Mouse (Mus musculus) intestine, embryonic 14.5 days (tissue): ENCODE data around the gene Sema6d. TPM values are rescaled to one million over a fixed set of nuclear protein-coding genes. Genes with fewer than 3 reads are reported as not detected.
A peak's percentile ranks its signal among the peaks of the same experiment; 100 is the strongest.
"Not testable (repeated sequence)": the region's sequence is repeated elsewhere in the genome, so short reads cannot be mapped to it uniquely, and the experiment has no call there.

ENCODE experiments used
- ATAC-seq: fragments of 200-750 bp; cut with Nextera tagmentation; replicated peaks from 2 replicates; pipeline ENCODE4 v1.8.0; 2017; ENCODE audit warnings: low read depth, moderate number of reproducible peaks, moderate TSS enrichment, moderate library complexity; ENCODE audit not compliant: low FRiP score, low TSS enrichment
- DNase-seq: peaks from one replicate; pipeline ENCODE4 v3.0.0-alpha.2; 2018; ENCODE audit warnings: low spot score
- H3K27ac ChIP-seq: fragments of 300-500 bp; sonication (generic); 2 replicates; pipeline ENCODE4 v1.5.1; 2014; ENCODE audit warnings: low read depth, mild to moderate bottlenecking, control low read depth
- H3K27me3 ChIP-seq: fragments of 300-500 bp; sonication (generic); replicated peaks from 2 replicates; pipeline ENCODE4 v1.6.1; 2014; ENCODE audit warnings: low read length, control low read depth; ENCODE audit not compliant: control insufficient read depth, insufficient read depth
- H3K36me3 ChIP-seq: fragments of 300-500 bp; sonication (generic); 2 replicates; pipeline ENCODE4 v1.6.1; 2014; ENCODE audit warnings: low read length, control low read depth; ENCODE audit not compliant: control insufficient read depth, insufficient read depth
- H3K4me1 ChIP-seq: fragments of 300-500 bp; sonication (generic); replicated peaks from 2 replicates; pipeline ENCODE4 v1.6.1; 2014; ENCODE audit warnings: low read length, control low read depth, mixed read lengths; ENCODE audit not compliant: control insufficient read depth, insufficient read depth
- H3K4me2 ChIP-seq: fragments of 300-500 bp; sonication (generic); 2 replicates; pipeline ENCODE4 v1.6.1; 2014; ENCODE audit warnings: low read length
- H3K4me3 ChIP-seq: fragments of 300-500 bp; sonication (generic); 2 replicates; pipeline ENCODE4 v1.5.1; 2014; ENCODE audit warnings: low read depth, low read length, control low read depth, mixed read lengths
- H3K9ac ChIP-seq: fragments of 300-500 bp; sonication (generic); 2 replicates; pipeline ENCODE4 v1.6.1; 2014; ENCODE audit warnings: mild to moderate bottlenecking, low read length
- H3K9me3 ChIP-seq: fragments of 300-500 bp; sonication (generic); 2 replicates; pipeline ENCODE4 v1.6.1; 2016; ENCODE audit warnings: low read length, control low read depth; ENCODE audit not compliant: control insufficient read depth
- WGBS: fragments of 180-500 bp; shearing (Covaris S2); extraction: QIAGEN DNeasy Blood & Tissue Kit; methylation state at CpG from one replicate; pipeline ENCODE4 v1.1.7; 2014; 5-methylcytosine and 5-hydroxymethylcytosine counted together
- polyA plus RNA-seq: library from polyadenylated mRNA; unstranded; fragments of >200 nt; fragmentation: Nextera tagmentation; extraction: Ambion mirVana; gene quantifications from 2 replicates; pipeline ENCODE4 v1.2.1, GENCODE M21; 2014

Sema6d gene
- polyA plus RNA-seq, 1 experiment from 2014 or later = 17.7 TPM

- WGBS = 16% methylated on average over 1 of the region's 1 CpGs
- Histone ChIP-seq H3K4me2 (no peak overlapping the region), H3K27me3 (no peaks in the 10 kb centered on the region), H3K9ac (no peak overlapping the region), H3K4me1 (no peaks in the 10 kb centered on the region), H3K36me3 (no peaks in the 10 kb centered on the region), H3K4me3 (no peak overlapping the region), H3K9me3 (no peaks in the 10 kb centered on the region), H3K27ac (no peak overlapping the region)
- DNase-seq (no peak), ATAC-seq (no peak)
Measured at GRCm38 (mm10) chr2:124329473-124330130, 239.8 kb downstream of the Sema6d start.

- H3K9me3 ChIP-seq = no peaks in the 10 kb centered on the region
- 76% methylated on average over 5 of the region's 5 CpGs for WGBS
- H3K4me3 ChIP-seq = no peak overlapping the region
- no peaks in the 10 kb centered on the region for H3K27me3 ChIP-seq
- ATAC-seq (no peak), DNase-seq (no peak)
- no peaks in the 10 kb centered on the region for H3K36me3 ChIP-seq
- H3K4me1 ChIP-seq = no peaks in the 10 kb centered on the region
- no peak overlapping the region for H3K27ac ChIP-seq
- H3K9ac ChIP-seq = no peak overlapping the region
- H3K4me2 ChIP-seq = no peak overlapping the region
Measured at GRCm38 (mm10) chr2:124332890-124333289, 243.1 kb downstream of the Sema6d start.

GRCm38 (mm10) chr2:124334655-124335054 lies 244.9 kb downstream of the Sema6d start:
- not testable (repeated sequence) for H3K4me3 ChIP-seq, H3K9me3 ChIP-seq, H3K4me2 ChIP-seq, H3K27ac ChIP-seq, DNase-seq, H3K27me3 ChIP-seq, H3K4me1 ChIP-seq, H3K9ac ChIP-seq, ATAC-seq, H3K36me3 ChIP-seq
- WGBS = 33% methylated on average over 2 of the region's 2 CpGs

GRCm38 (mm10) chr2:124338296-124338695 lies 248.5 kb downstream of the Sema6d start:
- Histone ChIP-seq H3K9ac (no peak overlapping the region), H3K27ac (no peak overlapping the region), H3K9me3 (no peaks in the 10 kb centered on the region), H3K4me1 (no peaks in the 10 kb centered on the region), H3K36me3 (no peaks in the 10 kb centered on the region), H3K4me2 (no peak overlapping the region), H3K4me3 (no peak overlapping the region), H3K27me3 (no peaks in the 10 kb centered on the region)
- no peak for ATAC-seq
- no peak for DNase-seq
- 73% methylated on average over 6 of the region's 6 CpGs for WGBS

- no peak overlapping the region for H3K27ac ChIP-seq
- ATAC-seq (no peak), DNase-seq (no peak)
- WGBS = 53% methylated on average over 2 of the region's 2 CpGs
- H3K4me3 ChIP-seq = no peak overlapping the region
- no peak overlapping the region for H3K9ac ChIP-seq
- H3K4me2 ChIP-seq = no peak overlapping the region
- H3K36me3 ChIP-seq = no peaks in the 10 kb centered on the region
- no peaks in the 10 kb centered on the region for H3K9me3 ChIP-seq
- no peaks in the 10 kb centered on the region for H3K27me3 ChIP-seq
- 0 out of 2 replicates have a peak, but pooled peaks cover 4% of the 10 kb centered on the region for H3K4me1 ChIP-seq
Measured at GRCm38 (mm10) chr2:124354191-124354590, 264.4 kb downstream of the Sema6d start.

GRCm38 (mm10) chr2:124354716-124355115 lies 264.9 kb downstream of the Sema6d start:
- Histone ChIP-seq H3K27me3 (no peaks in the 10 kb centered on the region), H3K4me1 (0 out of 2 replicates have a peak, but pooled peaks cover 4% of the 10 kb centered on the region), H3K4me3 (no peak overlapping the region), H3K9me3 (no peaks in the 10 kb centered on the region), H3K36me3 (no peaks in the 10 kb centered on the region), H3K27ac (no peak overlapping the region), H3K9ac (no peak overlapping the region), H3K4me2 (no peak overlapping the region)
- DNase-seq = no peak
- ATAC-seq = no peak
- 64% methylated on average over 2 of the region's 2 CpGs for WGBS

GRCm38 (mm10) chr2:124369291-124369690 lies 279.5 kb downstream of the Sema6d start:
- Histone ChIP-seq H3K36me3 (no peaks in the 10 kb centered on the region), H3K4me2 (no peak overlapping the region), H3K9ac (no peak overlapping the region), H3K4me3 (no peak overlapping the region), H3K4me1 (peaks cover 7% of the 10 kb centered on the region), H3K27ac (peak overlapping the region; percentile 7; the same call in 1 of the 2 replicates), H3K9me3 (no peaks in the 10 kb centered on the region), H3K27me3 (no peaks in the 10 kb centered on the region)
- DNase-seq (no peak), ATAC-seq (no peak)
- WGBS = 70% methylated on average over 1 of the region's 1 CpGs

GRCm38 (mm10) chr2:124369991-124370390 lies 280.2 kb downstream of the Sema6d start:
- no peak overlapping the region for H3K4me3 ChIP-seq
- DNase-seq (peak; percentile 56), ATAC-seq (no peak)
- H3K27me3 ChIP-seq = no peaks in the 10 kb centered on the region
- peaks cover 7% of the 10 kb centered on the region for H3K4me1 ChIP-seq
- H3K4me2 ChIP-seq = no peak overlapping the region
- H3K9ac ChIP-seq = no peak overlapping the region
- H3K27ac ChIP-seq = peak overlapping the region; percentile 7; the same call in 1 of the 2 replicates
- WGBS = 40% methylated on average over 2 of the region's 2 CpGs
- H3K9me3 ChIP-seq = no peaks in the 10 kb centered on the region
- no peaks in the 10 kb centered on the region for H3K36me3 ChIP-seq

GRCm38 (mm10) chr2:124371363-124371762 lies 281.6 kb downstream of the Sema6d start:
- DNase-seq (no peak), ATAC-seq (no peak)
- no peaks in the 10 kb centered on the region for H3K36me3 ChIP-seq
- H3K9ac ChIP-seq = no peak overlapping the region
- H3K27me3 ChIP-seq = no peaks in the 10 kb centered on the region
- WGBS = 47% methylated on average over 2 of the region's 2 CpGs
- H3K4me1 ChIP-seq = peaks cover 7% of the 10 kb centered on the region
- H3K4me3 ChIP-seq = no peak overlapping the region
- H3K27ac ChIP-seq = no peak overlapping the region; the same call in 1 of the 2 replicates
- H3K9me3 ChIP-seq = no peaks in the 10 kb centered on the region
- no peak overlapping the region for H3K4me2 ChIP-seq
